Mouse (Mus musculus) MEL (cell line): ENCODE results near the gene Traip. TPM values are rescaled to one million over a fixed set of nuclear protein-coding genes. Genes with fewer than 3 reads are reported as not detected.

ENCODE experiments used
- DNase-seq: peaks from one replicate; pipeline ENCODE4 v3.0.0; 2011; ENCODE audit warnings: low read depth, low spot score
- H3K27ac ChIP-seq: 2 replicates; pipeline ENCODE4 v1.5.1; 2012; ENCODE audit warnings: low read depth, mild to moderate bottlenecking, control low read depth, low read length, moderate library complexity; ENCODE audit not compliant: control insufficient read depth
- H3K27me3 ChIP-seq, 2 experiments: fragments of 150-350 bp in 1 of 2; sonication (generic) in 1 of 2; 2 replicates each; pipeline ENCODE4 v1.6.1; 2012; ENCODE audit warnings: low read length in 2 of 2, mild to moderate bottlenecking in 2 of 2, improper control_type of control experiment in 1 of 2, moderate library complexity in 1 of 2; ENCODE audit not compliant: insufficient read depth in 2 of 2, control insufficient read depth in 1 of 2
- H3K36me3 ChIP-seq, 2 experiments: 2 replicates each; pipeline ENCODE4 v1.6.1; 2012 to 2014; ENCODE audit warnings: low read length in 2 of 2, improper control_type of control experiment in 1 of 2, inconsistent platforms in 1 of 2, mild to moderate bottlenecking in 1 of 2; ENCODE audit not compliant: insufficient read depth in 2 of 2, control insufficient read depth in 1 of 2
- H3K4me1 ChIP-seq, 2 experiments: fragments of 150-350 bp in 1 of 2; sonication (generic) in 1 of 2; 2 replicates each; pipeline ENCODE4 v1.6.1; 2012; ENCODE audit warnings: low read length in 2 of 2, improper control_type of control experiment in 1 of 2, mild to moderate bottlenecking in 1 of 2; ENCODE audit not compliant: insufficient read depth in 2 of 2, control insufficient read depth in 1 of 2
- H3K4me3 ChIP-seq, 2 experiments: fragments of 150-350 bp in 1 of 2; sonication (generic) in 1 of 2; 2 replicates each; pipeline ENCODE4 v1.5.1; 2012; ENCODE audit warnings: low read depth in 2 of 2, low read length in 2 of 2, mild to moderate bottlenecking in 2 of 2, moderate library complexity in 2 of 2, control low read depth in 1 of 2, improper control_type of control experiment in 1 of 2; ENCODE audit not compliant: control insufficient read depth in 1 of 2, insufficient read depth in 1 of 2
- H3K79me2 ChIP-seq: 2 replicates; pipeline ENCODE4 v1.6.1; 2012; ENCODE audit warnings: mild to moderate bottlenecking, low read length, moderate library complexity; ENCODE audit not compliant: control insufficient read depth, poor library complexity, insufficient read depth
- H3K9ac ChIP-seq: 2 replicates; pipeline ENCODE4 v1.6.1; 2012; ENCODE audit warnings: low read depth, mild to moderate bottlenecking, control low read depth, low read length, moderate library complexity; ENCODE audit not compliant: control insufficient read depth, poor library complexity, severe bottlenecking
- H3K9me3 ChIP-seq: fragments of 150-350 bp; sonication (generic); replicated peaks from 2 replicates; pipeline ENCODE4 v1.6.1; 2012; ENCODE audit warnings: mild to moderate bottlenecking, low read length, improper control_type of control experiment, moderate library complexity; ENCODE audit not compliant: insufficient read depth
- BHLHE40 ChIP-seq: IDR thresholded peaks from 2 replicates; pipeline ENCODE4 v1.6.1; 2012; ENCODE audit warnings: low read depth, mild to moderate bottlenecking, inconsistent platforms, low read length, improper control_type of control experiment, borderline replicate concordance
- CHD1 ChIP-seq: IDR thresholded peaks from 2 replicates; pipeline ENCODE4 v1.6.1; 2012; ENCODE audit warnings: low read depth, mild to moderate bottlenecking, inconsistent platforms, low read length, improper control_type of control experiment
- CTCF ChIP-seq, 3 experiments: IDR thresholded peaks in 2 of 3; conservative IDR thresholded peaks in 1 of 3; 2 replicates each; pipeline ENCODE4 v1.5.1; 2011 to 2012; ENCODE audit warnings: low read length in 3 of 3, low read depth in 2 of 3, mild to moderate bottlenecking in 2 of 3, improper control_type of control experiment in 1 of 3, inconsistent platforms in 1 of 3, mixed read lengths in 1 of 3, moderate library complexity in 1 of 3; ENCODE audit not compliant: control insufficient read depth in 1 of 3, insufficient read depth in 1 of 3, poor library complexity in 1 of 3, severe bottlenecking in 1 of 3
- E2F4 ChIP-seq: IDR thresholded peaks from 2 replicates; pipeline ENCODE4 v1.6.1; 2011; ENCODE audit warnings: low read depth, low read length, improper control_type of control experiment, borderline replicate concordance
- ELF1 ChIP-seq: IDR thresholded peaks from 2 replicates; pipeline ENCODE4 v1.6.1; 2014; ENCODE audit warnings: low read depth, mild to moderate bottlenecking, inconsistent platforms, low read length, improper control_type of control experiment, moderate library complexity
- EP300 ChIP-seq, 2 experiments: IDR thresholded peaks; 2 replicates each; pipeline ENCODE4 v1.6.1; 2011; ENCODE audit warnings: improper control_type of control experiment in 2 of 2, low read length in 2 of 2, low read depth in 1 of 2, mild to moderate bottlenecking in 1 of 2
- ETS1 ChIP-seq: IDR thresholded peaks from 2 replicates; pipeline ENCODE4 v1.6.1; 2012; ENCODE audit warnings: low read depth, mild to moderate bottlenecking, inconsistent platforms, low read length, improper control_type of control experiment, moderate library complexity
- GABPA ChIP-seq: IDR thresholded peaks from 2 replicates; pipeline ENCODE4 v1.6.1; 2012; ENCODE audit warnings: low read depth, mild to moderate bottlenecking, inconsistent platforms, low read length, improper control_type of control experiment, moderate library complexity
- GATA1 ChIP-seq: IDR thresholded peaks from 2 replicates; pipeline ENCODE4 v1.6.1; 2011; ENCODE audit warnings: low read depth, low read length, improper control_type of control experiment
- JUND ChIP-seq: IDR thresholded peaks from 2 replicates; pipeline ENCODE4 v1.6.1; 2011; ENCODE audit warnings: low read depth, mild to moderate bottlenecking, improper control_type of control experiment, low read length
- KAT2A ChIP-seq: conservative IDR thresholded peaks from 2 replicates; pipeline ENCODE4 v1.6.1; 2012; ENCODE audit warnings: low read depth, low read length, improper control_type of control experiment, inconsistent platforms
- MAFK ChIP-seq: IDR thresholded peaks from 2 replicates; pipeline ENCODE4 v1.6.1; 2011; ENCODE audit warnings: low read depth, mild to moderate bottlenecking, low read length, improper control_type of control experiment, borderline replicate concordance
- MAX ChIP-seq: IDR thresholded peaks from 2 replicates; pipeline ENCODE4 v1.6.1; 2011; ENCODE audit warnings: low read length, improper control_type of control experiment
- MAZ ChIP-seq: IDR thresholded peaks from 2 replicates; pipeline ENCODE4 v1.6.1; 2012; ENCODE audit warnings: low read depth, mild to moderate bottlenecking, inconsistent platforms, low read length, improper control_type of control experiment
- MEF2A ChIP-seq: IDR thresholded peaks from 2 replicates; pipeline ENCODE4 v1.6.1; 2014; ENCODE audit warnings: low read depth, mild to moderate bottlenecking, inconsistent platforms, low read length, improper control_type of control experiment; ENCODE audit not compliant: poor library complexity, insufficient replicate concordance, severe bottlenecking; ENCODE audit errors: extremely low read depth
- MYB ChIP-seq: IDR thresholded peaks from 2 replicates; pipeline ENCODE4 v1.6.1; 2011; ENCODE audit warnings: mild to moderate bottlenecking, low read depth, low read length, improper control_type of control experiment
- MYC ChIP-seq: IDR thresholded peaks from 2 replicates; pipeline ENCODE4 v1.6.1; 2011; ENCODE audit warnings: low read depth, mild to moderate bottlenecking, low read length, improper control_type of control experiment, moderate library complexity
- NELFE ChIP-seq: IDR thresholded peaks from 2 replicates; pipeline ENCODE4 v1.6.1; 2011; ENCODE audit warnings: low read depth, low read length, improper control_type of control experiment
- NRF1 ChIP-seq: IDR thresholded peaks from 2 replicates; pipeline ENCODE4 v1.6.1; 2014; ENCODE audit warnings: low read depth, mild to moderate bottlenecking, inconsistent platforms, low read length, improper control_type of control experiment, moderate library complexity; ENCODE audit not compliant: poor library complexity, insufficient read depth, severe bottlenecking
- POLR2A ChIP-seq, 2 experiments: IDR thresholded peaks; 2 replicates each; pipeline ENCODE4 v1.6.1; 2011 to 2012; ENCODE audit warnings: low read length in 2 of 2, mild to moderate bottlenecking in 2 of 2, control low read depth in 1 of 2, improper control_type of control experiment in 1 of 2, low read depth in 1 of 2, moderate library complexity in 1 of 2; ENCODE audit not compliant: control insufficient read depth in 1 of 2, insufficient read depth in 1 of 2, poor library complexity in 1 of 2
- POLR2AphosphoS2 ChIP-seq: IDR thresholded peaks from 2 replicates; pipeline ENCODE4 v1.6.1; 2011; ENCODE audit warnings: low read length, improper control_type of control experiment
- POLR2AphosphoS5 ChIP-seq: IDR thresholded peaks from 2 replicates; pipeline ENCODE4 v1.6.1; 2012; ENCODE audit warnings: low read depth, borderline replicate concordance, mild to moderate bottlenecking, inconsistent platforms, low read length, moderate library complexity, mixed read lengths
- RAD21 ChIP-seq: IDR thresholded peaks from 2 replicates; pipeline ENCODE4 v1.6.1; 2011; ENCODE audit warnings: mild to moderate bottlenecking, low read depth, low read length, improper control_type of control experiment
- RCOR1 ChIP-seq: IDR thresholded peaks from 2 replicates; pipeline ENCODE4 v1.6.1; 2012; ENCODE audit warnings: low read depth, mild to moderate bottlenecking, inconsistent platforms, low read length, improper control_type of control experiment
- SIN3A ChIP-seq: IDR thresholded peaks from 2 replicates; pipeline ENCODE4 v1.6.1; 2012; ENCODE audit warnings: low read length, improper control_type of control experiment, inconsistent platforms
- SMC3 ChIP-seq: IDR thresholded peaks from 2 replicates; pipeline ENCODE4 v1.6.1; 2011; ENCODE audit warnings: low read depth, low read length, improper control_type of control experiment
- TAL1 ChIP-seq: IDR thresholded peaks from 2 replicates; pipeline ENCODE4 v1.6.1; 2012; ENCODE audit warnings: mild to moderate bottlenecking, inconsistent platforms, low read length, moderate library complexity, mixed read lengths
- TBP ChIP-seq: IDR thresholded peaks from 2 replicates; pipeline ENCODE4 v1.8.0; 2011; ENCODE audit warnings: low read depth, low read length, improper control_type of control experiment
- TCF12 ChIP-seq: IDR thresholded peaks from 2 replicates; pipeline ENCODE4 v1.6.1; 2014; ENCODE audit warnings: low read depth, mild to moderate bottlenecking, inconsistent platforms, low read length, improper control_type of control experiment, moderate library complexity
- UBTF ChIP-seq: IDR thresholded peaks from 2 replicates; pipeline ENCODE4 v1.6.1; 2012; ENCODE audit warnings: low read depth, mild to moderate bottlenecking, inconsistent platforms, low read length, improper control_type of control experiment, moderate library complexity, borderline replicate concordance; ENCODE audit not compliant: insufficient read depth
- USF1 ChIP-seq: IDR thresholded peaks from 2 replicates; pipeline ENCODE4 v1.6.1; 2014; ENCODE audit warnings: low read depth, mild to moderate bottlenecking, inconsistent platforms, low read length, improper control_type of control experiment, moderate library complexity
- USF2 ChIP-seq, 2 experiments: IDR thresholded peaks; 2 replicates each; pipeline ENCODE4 v1.6.1; 2011 to 2012; ENCODE audit warnings: improper control_type of control experiment in 2 of 2, low read length in 2 of 2, borderline replicate concordance in 1 of 2, inconsistent platforms in 1 of 2, low read depth in 1 of 2, mild to moderate bottlenecking in 1 of 2; ENCODE audit not compliant: insufficient read depth in 1 of 2
- ZC3H11A ChIP-seq: IDR thresholded peaks from 2 replicates; pipeline ENCODE4 v1.6.1; 2012; ENCODE audit warnings: low read depth, mild to moderate bottlenecking, inconsistent platforms, low read length, improper control_type of control experiment
- ZMIZ1 ChIP-seq: IDR thresholded peaks from 2 replicates; pipeline ENCODE4 v1.6.1; 2012; ENCODE audit warnings: low read depth, mild to moderate bottlenecking, inconsistent platforms, low read length, improper control_type of control experiment, moderate library complexity
- polyA plus RNA-seq, 2 experiments: library from polyadenylated mRNA; stranded (reverse) in 1 of 2; unstranded in 1 of 2; fragments of >175 nt in 1 of 2; fragments of >200 nt in 1 of 2; gene quantifications; 2 replicates each; pipeline versions ENCODE4 v1.2.1 to v1.2.4; 2012; ENCODE audit warnings: low replicate concordance in 2 of 2, low read depth in 1 of 2; ENCODE audit not compliant: insufficient read length in 2 of 2, insufficient read depth in 1 of 2, missing spikeins in 1 of 2
- total RNA-seq: library from RNA; depleted of rRNA; stranded (reverse); fragments of 300-350 nt; gene quantifications from 2 replicates; pipeline ENCODE4 v1.2.3, GENCODE M21; 2012

Traip gene
- total and polyA plus RNA-seq, 3 experiments, result 43.6 to 65.2 TPM; not detected in 1

- Histone ChIP-seq H3K27me3 (no peaks in the 10 kb centered on the region), H3K4me1 (peaks cover 31 to 77% of the 10 kb centered on the region in 2 experiments), H3K79me2 (peaks cover 21% of the 10 kb centered on the region), H3K36me3 (peaks cover 0 to 53% of the 10 kb centered on the region in 2 experiments; a peak in 3 of 4 replicates), H3K27ac (peak within 1 kb of the TSS; percentile 100), H3K4me3 (peak within 1 kb of the TSS; percentile 71), H3K9me3 (no peaks in the 10 kb centered on the region), H3K9ac (peak within 1 kb of the TSS; percentile 65)
- DNase-seq, result peak; percentile 97
- no peak for TF ChIP-seq SMC3
- no peak for TF ChIP-seq USF2 (IDR thresholded peaks at IDR 0.05; ENCODE audit: borderline replicate concordance in 1 of 2, insufficient read depth in 1 of 2, low read depth in 1 of 2, low read length in 2 of 2)
- TF ChIP-seq ELF1, result peak; percentile 65
- TF ChIP-seq NELFE, result no peak; the same call in 1 of the 2 replicates
- TF ChIP-seq GATA1, result peak; percentile 97
- TF ChIP-seq BHLHE40, result peak; percentile 67; the same call in 1 of the 2 replicates
- TF ChIP-seq E2F4, result no peak
- TF ChIP-seq ZC3H11A, result no peak
- no peak for TF ChIP-seq MEF2A
- no peak for TF ChIP-seq UBTF
- TF ChIP-seq SIN3A, result peak; percentile 97
- peak; percentile 48; the same call in 1 of the 2 replicates for TF ChIP-seq TBP
- no peak for TF ChIP-seq GABPA
- peak; percentile 83 for TF ChIP-seq RCOR1
- peak; percentile 95 for TF ChIP-seq TCF12
- TF ChIP-seq RAD21, result no peak
- TF ChIP-seq JUND, result peak; percentile 79; the same call in 1 of the 2 replicates
- TF ChIP-seq POLR2A (IDR thresholded peaks at IDR 0.05; ENCODE audit: control insufficient read depth in 1 of 2, insufficient read depth in 1 of 2, low read depth in 1 of 2, low read length in 2 of 2, poor library complexity in 1 of 2), result peak; percentile 24 to 52; a peak in 1 of 4 replicates
- peak; percentile 96 for TF ChIP-seq TAL1
- no peak for TF ChIP-seq USF1
- peak; percentile 59; the same call in 1 of the 2 replicates for TF ChIP-seq ZMIZ1
- TF ChIP-seq POLR2AphosphoS5, result no peak
- TF ChIP-seq CHD1, result no peak
- TF ChIP-seq KAT2A, result no peak; the same call in 1 of the 2 replicates
- 0 out of 2 replicates have a peak, but pooled peaks have one; percentile 39 for TF ChIP-seq MYC
- TF ChIP-seq NRF1, result no peak; the same call in 1 of the 2 replicates
- TF ChIP-seq POLR2AphosphoS2, result no peak
- TF ChIP-seq ETS1, result peak; percentile 100
- no peak; the same call in 1 of the 2 replicates for TF ChIP-seq MAFK
- TF ChIP-seq MYB, result peak; percentile 64; the same call in 1 of the 2 replicates
- TF ChIP-seq MAX, result peak; percentile 7; the same call in 1 of the 2 replicates
- TF ChIP-seq MAZ, result peak; percentile 75
- TF ChIP-seq CTCF (IDR thresholded peaks at IDR 0.05 in 2 of 3, conservative IDR thresholded peaks at IDR 0.05 in 1 of 3; ENCODE audit: control insufficient read depth in 1 of 3, insufficient read depth in 1 of 3, low read depth in 2 of 3, low read length in 3 of 3, poor library complexity in 1 of 3, severe bottlenecking in 1 of 3), result no peak
- TF ChIP-seq EP300 (IDR thresholded peaks at IDR 0.05; ENCODE audit: low read depth in 1 of 2, low read length in 2 of 2), result peak; percentile 91 to 94
Measured at GRCm38 (mm10) chr9:107975399-107976386, 25.8 kb downstream of the Traip start, which contains the start of gene Uba7. Gene Uba7, plus strand, starts transcription at chr9:107975505.
